Mouse (Mus musculus) T-cell, adult 2 months (primary cell): ENCODE data around the gene Endod1.
"Not testable (repeated sequence)": the region's sequence is repeated elsewhere in the genome, so short reads cannot be mapped to it uniquely, and the experiment has no call there.

ENCODE experiments used
- DNase-seq: peaks from one replicate; pipeline ENCODE4 v3.0.0; 2022; ENCODE audit warnings: low spot score

Gene Endod1

GRCm38 (mm10) chr9:14380386-14381285, 671 bp downstream of the Endod1 start:
- peak; percentile 80 for DNase-seq

GRCm38 (mm10) chr9:14379769-14380385, 1.4 kb downstream of the Endod1 start:
- DNase-seq, result no peak

GRCm38 (mm10) chr9:14378151-14378550, 3.2 kb downstream of the Endod1 start:
- DNase-seq, result no peak

- DNase-seq, result no peak
These were observed 5.2 kb downstream of the Endod1 start for GRCm38 (mm10) chr9:14376149-14376548.

- no peak for DNase-seq
These were observed 8.9 kb downstream of the Endod1 start for GRCm38 (mm10) chr9:14372440-14372839.

- DNase-seq, result no peak
These were observed 12.0 kb downstream of the Endod1 start for GRCm38 (mm10) chr9:14369271-14369670.

GRCm38 (mm10) chr9:14367850-14368249, 13.5 kb downstream of the Endod1 start:
- DNase-seq, result no peak

GRCm38 (mm10) chr9:14365481-14366125, 15.7 kb downstream of the Endod1 start:
- DNase-seq, result no peak

GRCm38 (mm10) chr9:14364719-14365118, 16.6 kb downstream of the Endod1 start:
- DNase-seq, result no peak

GRCm38 (mm10) chr9:14363540-14363939, 17.8 kb downstream of the Endod1 start:
- DNase-seq, result no peak

- no peak for DNase-seq
These were observed 19.1 kb downstream of the Endod1 start for GRCm38 (mm10) chr9:14362068-14362768.

GRCm38 (mm10) chr9:14357033-14357432, 24.3 kb downstream of the Endod1 start:
- DNase-seq, result no peak

- DNase-seq, result no peak
These were observed 26.5 kb downstream of the Endod1 start for GRCm38 (mm10) chr9:14354852-14355251.

- DNase-seq, result no peak
These were observed 29.0 kb downstream of the Endod1 start for GRCm38 (mm10) chr9:14352337-14352736.

GRCm38 (mm10) chr9:14350787-14351186, 30.5 kb downstream of the Endod1 start:
- no peak for DNase-seq

GRCm38 (mm10) chr9:14349380-14349779, 31.9 kb downstream of the Endod1 start:
- DNase-seq, result no peak

- peak; percentile 22 for DNase-seq
These were observed 32.9 kb downstream of the Endod1 start for GRCm38 (mm10) chr9:14348416-14348815.

- DNase-seq, result not testable (repeated sequence)
These were observed 35.4 kb downstream of the Endod1 start for GRCm38 (mm10) chr9:14345866-14346265.

- peak; percentile 74 for DNase-seq
These were observed 39.2 kb downstream of the Endod1 start for GRCm38 (mm10) chr9:14342041-14342668.

- no peak for DNase-seq
These were observed 42.6 kb downstream of the Endod1 start for GRCm38 (mm10) chr9:14338701-14339100.

- no peak for DNase-seq
These were observed 44.4 kb downstream of the Endod1 start for GRCm38 (mm10) chr9:14336901-14337300.

GRCm38 (mm10) chr9:14335829-14336228, 45.5 kb downstream of the Endod1 start:
- DNase-seq, result no peak
